Mouse (Mus musculus) left cerebral cortex, adult 8-10 months (tissue): Measurements from ENCODE around the gene Ntpcr. TPM values are rescaled to one million over a fixed set of nuclear protein-coding genes. Genes with fewer than 3 reads are reported as not detected.
A peak's percentile ranks its signal among the peaks of the same experiment; 100 is the strongest.

Source experiments
- DNase-seq, 2 experiments: peaks; one replicate each; pipeline ENCODE4 v3.0.0; 2022; ENCODE audit warnings: low spot score in 2 of 2
- total RNA-seq, 4 experiments: library from RNA; stranded (reverse); gene quantifications; 2 replicates each; pipeline ENCODE4 v1.2.4; 2022

Gene Ntpcr
- total RNA-seq, 4 experiments from 2014 or later: 21.7 to 30.4 (median 22.8) TPM

DNA sequence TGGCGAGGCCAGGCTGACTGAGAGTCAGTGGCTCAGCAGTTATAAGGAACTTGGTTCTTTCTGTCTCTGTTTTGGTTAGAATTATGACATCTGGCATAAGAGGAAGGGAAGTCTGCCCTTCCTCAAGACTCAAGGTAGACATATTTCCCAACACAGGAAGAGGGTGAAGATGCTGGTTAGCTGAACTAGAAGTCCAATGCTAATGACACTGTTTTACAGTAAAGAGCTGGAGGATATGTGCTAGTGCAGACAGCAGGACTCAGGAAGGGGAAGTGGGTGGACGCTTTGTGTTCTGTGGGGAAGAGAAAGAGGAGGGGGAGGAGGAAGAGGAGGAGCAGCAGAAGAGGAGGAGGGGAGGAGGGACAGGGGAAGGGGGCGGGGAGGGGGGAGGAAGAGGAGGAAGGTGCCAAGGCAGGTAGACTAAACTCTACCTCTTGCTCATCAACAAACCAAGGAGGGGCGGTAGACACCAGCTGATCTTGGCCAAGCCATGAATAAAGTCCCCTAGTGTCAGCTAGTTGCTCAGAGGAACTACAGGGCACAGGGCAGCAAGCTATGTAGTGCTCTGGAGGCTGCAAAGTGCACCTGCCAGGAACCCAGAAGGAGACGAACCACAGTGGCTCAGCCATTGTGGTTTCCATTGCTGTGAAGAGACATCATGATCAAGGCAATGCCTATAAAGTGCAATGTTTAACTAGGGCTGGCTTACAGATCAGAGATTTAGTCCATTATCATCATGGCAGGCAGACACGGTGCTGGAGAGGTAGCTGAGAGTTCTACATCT, 4.5 kb upstream of the Ntpcr start:
- no peak for DNase-seq

DNA sequence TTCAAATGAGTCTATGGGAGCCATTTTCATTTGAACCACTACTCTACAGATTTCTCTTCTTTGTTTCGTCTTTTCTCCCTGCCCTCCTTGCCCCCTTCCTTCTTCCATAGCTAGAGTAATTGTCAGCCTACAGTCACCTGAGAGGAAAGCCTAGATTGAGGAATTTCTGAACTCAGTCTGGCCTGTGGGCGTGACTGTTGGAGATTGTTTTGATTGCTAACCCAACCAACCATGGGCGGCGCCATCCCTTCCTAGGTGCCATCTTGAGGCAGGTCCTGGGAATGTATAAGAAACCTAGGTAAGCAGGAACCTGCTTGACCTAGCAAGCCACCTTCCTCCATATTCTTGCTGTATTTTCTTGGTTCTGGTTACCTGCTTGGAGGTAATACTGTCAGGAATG, 3.6 kb upstream of the Ntpcr start:
- no peak for DNase-seq

DNA sequence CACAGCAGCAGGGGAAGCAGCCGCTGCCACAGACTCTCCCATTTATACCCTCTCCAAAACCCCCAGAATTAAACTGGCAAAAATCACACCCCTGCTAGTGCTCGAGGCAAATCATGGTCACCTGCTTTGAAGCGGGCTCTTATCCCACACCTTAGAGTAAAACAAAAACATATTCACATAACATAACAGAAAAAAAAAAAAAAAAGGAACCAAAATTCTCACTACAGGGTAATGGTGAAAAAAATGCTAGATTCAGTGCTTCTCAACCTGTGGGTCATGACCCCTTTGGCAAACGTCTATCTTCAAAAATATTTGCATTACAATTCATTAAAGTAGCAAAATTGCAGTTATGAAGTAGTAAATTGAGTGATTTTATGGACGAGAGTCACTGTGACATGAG, 2.8 kb upstream of the Ntpcr start:
- DNase-seq: no peak

DNA sequence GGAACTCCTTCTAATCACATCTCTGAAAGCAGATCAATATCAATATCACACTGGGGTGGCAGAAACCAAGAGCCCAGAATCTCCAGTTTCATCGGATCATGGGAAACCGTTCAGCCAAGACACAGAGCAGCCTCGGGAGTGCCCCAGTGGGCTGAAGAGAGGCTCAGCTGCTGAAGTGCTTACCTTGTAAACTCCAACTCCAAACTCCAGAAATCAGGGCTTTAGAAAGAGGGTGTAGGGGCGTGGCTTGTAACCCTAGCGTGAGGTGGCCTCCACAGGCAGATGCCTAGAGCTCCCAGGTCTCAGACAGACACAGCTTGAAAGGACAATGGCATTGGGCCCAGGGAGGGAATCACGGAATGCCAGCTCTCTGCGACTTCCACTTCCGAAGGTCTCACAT, 2.0 kb upstream of the Ntpcr start:
- DNase-seq: no peak

DNA sequence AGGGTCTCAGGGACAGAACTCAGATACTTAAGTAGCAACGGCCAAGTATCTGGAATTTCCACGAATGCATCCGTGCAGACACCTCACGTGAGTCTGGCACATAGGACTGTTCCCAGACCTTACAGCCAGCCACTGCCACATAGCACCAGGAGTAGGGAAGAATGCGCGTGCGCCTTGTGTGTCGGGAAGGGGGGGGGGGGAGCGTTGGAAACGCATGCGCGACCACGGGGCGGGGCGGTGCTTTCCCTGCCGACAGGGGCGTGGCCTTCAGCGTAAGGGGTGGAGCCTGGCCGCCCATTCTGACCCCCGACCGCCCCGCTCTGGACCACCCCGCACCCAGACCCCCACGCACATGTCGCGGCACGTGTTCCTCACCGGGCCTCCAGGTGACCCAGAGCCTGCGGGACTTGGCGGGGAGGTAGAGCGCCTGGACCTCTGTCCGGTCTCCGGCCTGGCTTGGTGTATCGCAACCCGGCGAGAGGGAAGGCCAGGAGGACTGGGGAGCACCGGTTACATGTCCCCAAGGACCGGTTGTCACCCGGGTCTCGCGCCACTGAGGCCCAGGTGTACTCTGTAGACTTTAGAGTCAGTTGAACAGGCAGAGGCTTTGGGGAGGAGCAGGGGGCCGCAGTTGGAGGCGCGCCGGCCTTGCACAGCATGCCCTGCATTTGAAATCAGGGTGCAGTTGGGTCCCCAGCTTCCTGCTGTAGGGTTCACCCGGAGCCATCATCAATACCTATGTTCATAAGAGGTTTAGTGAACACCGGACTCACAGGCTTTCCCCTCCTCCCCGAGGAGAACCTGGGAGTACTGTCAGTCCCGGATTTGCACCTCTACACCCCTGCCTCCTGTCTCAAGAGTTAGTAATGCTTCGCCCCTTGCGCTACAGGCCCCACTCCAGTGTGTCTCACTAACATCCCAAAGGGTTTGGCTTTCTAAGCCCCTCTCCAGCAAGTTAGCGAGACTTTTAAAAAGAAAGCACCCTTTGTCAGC, 4.5 kb downstream of the Ntpcr start:
- DNase-seq: peak; percentile 71 to 78

DNA sequence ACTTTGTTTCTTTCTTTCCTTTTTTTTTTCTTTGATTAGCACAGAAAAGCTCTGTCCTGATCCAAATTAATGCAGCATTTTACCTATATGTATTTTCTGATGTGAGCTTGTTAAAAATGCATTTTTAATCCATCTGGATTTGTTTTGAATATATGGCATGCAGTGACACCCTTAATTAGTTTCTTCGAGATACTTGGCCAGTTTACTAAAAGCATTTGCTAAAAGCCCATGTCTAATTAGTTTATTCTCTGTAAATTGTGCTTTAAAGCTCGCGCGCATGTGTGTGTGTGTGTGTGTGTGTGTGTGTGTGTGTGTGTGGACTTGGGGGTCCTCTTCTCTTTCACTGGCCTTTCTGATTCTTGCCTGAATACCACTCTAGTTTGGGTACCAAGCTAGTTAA, 9.2 kb downstream of the Ntpcr start:
- no peak for DNase-seq

- DNase-seq: no peak
Measured at GRCm38 (mm10) chr8:125740655-125741054, 10.9 kb downstream of the Ntpcr start.

GRCm38 (mm10) chr8:125741377-125741776, 11.6 kb downstream of the Ntpcr start:
- DNase-seq: no peak

DNA sequence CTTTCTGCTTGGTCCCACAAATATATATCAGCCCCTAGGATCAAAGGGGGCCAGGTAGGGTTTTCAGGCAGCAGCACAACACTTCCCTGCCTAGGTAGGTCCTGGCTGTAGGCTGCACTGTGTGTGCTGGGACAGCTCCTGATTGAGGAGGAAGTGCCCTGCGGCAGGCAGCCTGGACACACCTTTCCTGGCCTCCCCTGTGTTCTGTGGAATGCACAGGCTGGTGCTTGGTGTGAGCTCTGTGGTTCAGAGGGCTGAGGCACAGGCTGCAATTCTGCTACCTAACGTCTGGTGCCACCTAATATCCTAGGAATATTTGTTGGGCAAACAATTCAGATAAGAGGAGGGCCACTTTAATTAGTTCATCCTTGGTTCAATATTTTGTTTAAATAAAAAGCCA, 12.1 kb downstream of the Ntpcr start:
- DNase-seq: no peak

GRCm38 (mm10) chr8:125742406-125742805, 12.6 kb downstream of the Ntpcr start:
- no peak for DNase-seq

GRCm38 (mm10) chr8:125744914-125745576, 15.3 kb downstream of the Ntpcr start:
- DNase-seq: no peak

DNA sequence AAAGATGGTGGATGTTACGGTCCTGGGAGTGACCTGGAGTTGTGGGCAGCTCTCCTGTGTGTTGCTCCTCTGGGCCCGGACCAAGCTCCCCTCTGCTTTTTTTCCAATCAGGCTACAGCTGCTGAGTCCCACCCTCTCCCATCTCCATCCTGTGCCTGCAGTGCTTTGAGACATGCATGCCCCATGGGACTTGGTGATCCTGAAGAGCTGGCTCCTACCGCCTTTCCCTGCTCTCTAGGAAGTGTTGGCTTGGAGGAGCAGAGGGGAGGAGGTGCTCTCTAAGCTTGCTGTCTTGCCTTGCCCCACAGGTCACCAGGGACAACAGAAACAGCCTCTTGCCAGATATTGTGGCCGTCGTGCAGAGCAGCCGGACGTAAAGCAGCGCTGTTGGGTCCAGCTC, 17.6 kb downstream of the Ntpcr start:
- no peak for DNase-seq

GRCm38 (mm10) chr8:125750846-125751245, 21.1 kb downstream of the Ntpcr start:
- no peak for DNase-seq

- no peak for DNase-seq
Measured at GRCm38 (mm10) chr8:125755896-125756295, 26.1 kb downstream of the Ntpcr start.

DNA sequence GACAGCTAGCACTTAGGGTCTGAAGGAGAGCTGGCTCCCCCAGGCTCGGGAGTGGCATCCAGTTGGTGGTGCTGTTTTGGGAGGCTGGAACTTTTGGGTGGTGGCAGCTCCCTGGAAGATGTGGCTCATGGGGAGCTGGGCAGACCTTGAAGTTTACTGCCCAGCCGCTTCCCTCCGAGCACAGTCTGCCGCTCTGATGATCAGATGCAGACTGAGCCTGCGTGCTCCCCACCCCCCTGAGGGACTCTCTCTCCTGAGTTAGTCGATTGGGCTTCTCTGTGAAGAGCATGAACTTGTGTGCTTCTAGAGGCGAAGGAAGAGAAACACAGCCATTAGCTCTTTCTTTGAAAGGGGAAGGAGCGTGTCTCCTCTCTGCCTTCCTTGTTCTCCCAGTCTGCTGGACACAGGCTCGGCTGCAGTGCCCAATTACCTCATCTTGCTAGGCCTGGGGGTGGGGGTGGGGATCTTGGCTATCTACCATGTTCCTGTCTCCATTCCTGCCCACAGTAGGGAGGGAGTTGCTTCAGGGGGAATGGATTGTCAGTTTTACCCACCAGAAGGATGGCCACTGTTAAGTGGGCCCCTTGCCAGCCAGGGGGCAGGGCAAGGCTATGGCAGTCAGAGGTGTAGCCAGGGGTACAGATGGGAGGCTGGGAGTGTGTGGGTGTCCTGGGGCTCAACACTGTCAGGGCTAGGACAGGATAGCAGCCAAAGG, 26.8 kb downstream of the Ntpcr start:
- no peak for DNase-seq

- no peak for DNase-seq
Measured at GRCm38 (mm10) chr8:125757106-125757496, 27.3 kb downstream of the Ntpcr start.

GRCm38 (mm10) chr8:125759022-125759421, 29.3 kb downstream of the Ntpcr start:
- DNase-seq: no peak

DNA sequence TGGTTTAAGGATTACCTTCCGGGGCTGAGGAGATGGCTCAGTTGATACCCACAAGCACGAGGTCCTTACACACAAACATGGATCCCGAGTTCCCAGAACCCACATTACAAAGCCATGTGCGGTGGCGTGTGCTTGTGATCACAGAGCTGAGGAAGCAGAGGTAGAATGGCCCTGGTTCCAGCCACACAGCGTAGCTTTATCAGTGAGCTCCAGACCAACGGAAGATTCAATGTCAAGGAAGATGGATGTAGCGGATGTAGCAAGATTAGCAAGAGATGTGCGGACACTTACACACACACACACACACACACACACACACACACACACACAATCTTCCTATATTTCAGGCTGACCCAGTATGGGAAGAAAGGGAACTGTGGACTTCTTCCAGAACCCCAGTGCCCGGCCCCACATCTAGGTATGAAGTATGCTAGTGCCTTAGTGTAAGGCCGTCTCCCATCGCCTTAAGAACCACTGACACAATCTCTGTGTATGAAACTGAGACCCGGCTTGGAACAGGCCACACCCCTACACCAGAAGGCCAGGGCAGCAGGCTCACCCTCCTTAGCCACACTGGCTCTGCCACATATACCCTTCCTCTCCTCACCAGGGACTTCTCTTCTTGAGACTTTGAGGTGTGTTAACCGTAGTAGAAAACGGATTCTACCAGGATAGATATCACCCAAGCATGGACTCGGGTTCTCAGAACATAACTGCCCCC, 33.5 kb downstream of the Ntpcr start:
- DNase-seq: no peak

GRCm38 (mm10) chr8:125768079-125768478, 38.3 kb downstream of the Ntpcr start:
- DNase-seq: no peak

DNA sequence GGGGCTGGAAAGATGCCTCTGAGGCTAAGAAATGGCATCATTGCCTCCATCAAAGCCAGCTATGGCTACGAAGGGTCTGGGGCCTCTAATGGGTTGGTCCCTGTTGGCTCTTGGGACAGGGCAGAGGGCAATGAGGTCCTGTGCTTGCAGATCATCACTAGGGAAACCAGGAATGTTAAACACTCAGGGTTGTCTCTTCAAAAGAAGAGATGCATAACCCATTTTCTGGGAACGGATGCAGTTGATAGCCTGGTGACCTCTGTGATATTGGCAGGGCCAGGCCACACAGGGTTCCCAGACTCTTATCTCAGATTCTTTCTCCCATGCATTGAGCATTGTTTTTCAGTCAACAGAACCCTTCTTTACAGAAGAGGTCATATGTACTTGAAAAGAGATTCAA, 42.5 kb downstream of the Ntpcr start:
- DNase-seq: no peak
